Mouse (Mus musculus): ENCODE data around the gene Cd248. TPM values are rescaled to one million over a fixed set of nuclear protein-coding genes. Genes with fewer than 3 reads are reported as not detected.

Cd248 gene
- polyA plus RNA-seq, 1 experiment from 2014 or later, result 24.2 TPM

GRCm38 (mm10) chr19:5069486-5069885, 1.6 kb downstream of the Cd248 start:
- Histone ChIP-seq H3K36me3 (ENCODE audit: control insufficient read depth, insufficient read depth, low read length) (no peaks in the 10 kb centered on the region), H3K4me1 (ENCODE audit: control insufficient read depth, insufficient read depth, low read length) (peaks cover 44% of the 10 kb centered on the region), H3K27ac (ENCODE audit: low read depth, low read length) (no peak overlapping the region), H3K9me3 (replicated peaks; ENCODE audit: control insufficient read depth, low read length) (no peaks in the 10 kb centered on the region), H3K4me3 (ENCODE audit: low read depth, low read length) (no peak overlapping the region), H3K9ac (ENCODE audit: low read depth, low read length) (0 out of 2 replicates have a peak overlapping the region, but pooled peaks have one; percentile 16), H3K27me3 (ENCODE audit: control insufficient read depth, insufficient read depth, low read length) (peaks cover 15% of the 10 kb centered on the region), H3K4me2 (peak overlapping the region; percentile 94)
- WGBS (ENCODE audit: insufficient replicate concordance), result 69% methylated on average over 5 of the region's 5 CpGs
- no peak for ATAC-seq (replicated peaks; ENCODE audit: insufficient number of reproducible peaks, low FRiP score, low TSS enrichment)

GRCm38 (mm10) chr19:5069978-5070377, 2.1 kb downstream of the Cd248 start:
- WGBS (ENCODE audit: insufficient replicate concordance), result 70% methylated on average over 7 of the region's 7 CpGs
- no peaks in the 10 kb centered on the region for H3K9me3 ChIP-seq (replicated peaks; ENCODE audit: control insufficient read depth, low read length)
- no peak for ATAC-seq (replicated peaks; ENCODE audit: insufficient number of reproducible peaks, low FRiP score, low TSS enrichment)
- peak overlapping the region; percentile 94 for H3K4me2 ChIP-seq
- H3K36me3 ChIP-seq (ENCODE audit: control insufficient read depth, insufficient read depth, low read length), result no peaks in the 10 kb centered on the region
- H3K9ac ChIP-seq (ENCODE audit: low read depth, low read length), result no peak overlapping the region
- peaks cover 18% of the 10 kb centered on the region for H3K27me3 ChIP-seq (ENCODE audit: control insufficient read depth, insufficient read depth, low read length)
- 0 out of 2 replicates have a peak overlapping the region, but pooled peaks have one; percentile 0 for H3K4me3 ChIP-seq (ENCODE audit: low read depth, low read length)
- H3K4me1 ChIP-seq (ENCODE audit: control insufficient read depth, insufficient read depth, low read length), result peaks cover 42% of the 10 kb centered on the region
- no peak overlapping the region for H3K27ac ChIP-seq (ENCODE audit: low read depth, low read length)

GRCm38 (mm10) chr19:5071077-5071476, 3.2 kb downstream of the Cd248 start:
- H3K4me3 ChIP-seq (ENCODE audit: low read depth, low read length), result peak overlapping the region; percentile 47
- peak overlapping the region; percentile 63 for H3K9ac ChIP-seq (ENCODE audit: low read depth, low read length)
- H3K9me3 ChIP-seq (replicated peaks; ENCODE audit: control insufficient read depth, low read length), result no peaks in the 10 kb centered on the region
- H3K4me2 ChIP-seq, result peak overlapping the region; percentile 94
- H3K4me1 ChIP-seq (ENCODE audit: control insufficient read depth, insufficient read depth, low read length), result peaks cover 35% of the 10 kb centered on the region
- no peaks in the 10 kb centered on the region for H3K36me3 ChIP-seq (ENCODE audit: control insufficient read depth, insufficient read depth, low read length)
- peak overlapping the region; percentile 48; the same call in 1 of the 2 replicates for H3K27ac ChIP-seq (ENCODE audit: low read depth, low read length)
- H3K27me3 ChIP-seq (ENCODE audit: control insufficient read depth, insufficient read depth, low read length), result peaks cover 18% of the 10 kb centered on the region
- ATAC-seq (replicated peaks; ENCODE audit: insufficient number of reproducible peaks, low FRiP score, low TSS enrichment), result no peak
- WGBS (ENCODE audit: insufficient replicate concordance), result 5% methylated on average over 11 of the region's 11 CpGs

- peak; percentile 75 for ATAC-seq (replicated peaks; ENCODE audit: insufficient number of reproducible peaks, low FRiP score, low TSS enrichment)
- Histone ChIP-seq H3K27me3 (ENCODE audit: control insufficient read depth, insufficient read depth, low read length) (peaks cover 18% of the 10 kb centered on the region), H3K4me2 (peak overlapping the region; percentile 94), H3K9me3 (replicated peaks; ENCODE audit: control insufficient read depth, low read length) (no peaks in the 10 kb centered on the region), H3K36me3 (ENCODE audit: control insufficient read depth, insufficient read depth, low read length) (no peaks in the 10 kb centered on the region), H3K4me3 (ENCODE audit: low read depth, low read length) (peak overlapping the region; percentile 47), H3K4me1 (ENCODE audit: control insufficient read depth, insufficient read depth, low read length) (peaks cover 33% of the 10 kb centered on the region), H3K27ac (ENCODE audit: low read depth, low read length) (peak overlapping the region; percentile 59), H3K9ac (ENCODE audit: low read depth, low read length) (peak overlapping the region; percentile 63)
- under 1% methylated on average over 40 of the region's 40 CpGs for WGBS (ENCODE audit: insufficient replicate concordance)
These were observed 3.9 kb downstream of the Cd248 start for GRCm38 (mm10) chr19:5071545-5072369.

GRCm38 (mm10) chr19:5072389-5073019, 4.6 kb downstream of the Cd248 start:
- Histone ChIP-seq H3K4me1 (ENCODE audit: control insufficient read depth, insufficient read depth, low read length) (peaks cover 26% of the 10 kb centered on the region), H3K27me3 (ENCODE audit: control insufficient read depth, insufficient read depth, low read length) (peaks cover 18% of the 10 kb centered on the region), H3K9me3 (replicated peaks; ENCODE audit: control insufficient read depth, low read length) (no peaks in the 10 kb centered on the region), H3K27ac (ENCODE audit: low read depth, low read length) (peak overlapping the region; percentile 59), H3K4me2 (peak overlapping the region; percentile 94), H3K9ac (ENCODE audit: low read depth, low read length) (peak overlapping the region; percentile 58; the same call in 1 of the 2 replicates), H3K36me3 (ENCODE audit: control insufficient read depth, insufficient read depth, low read length) (no peaks in the 10 kb centered on the region), H3K4me3 (ENCODE audit: low read depth, low read length) (peak overlapping the region; percentile 47)
- 0 out of 2 replicates have a peak, but pooled peaks have one; percentile 3 for ATAC-seq (replicated peaks; ENCODE audit: insufficient number of reproducible peaks, low FRiP score, low TSS enrichment)
- WGBS (ENCODE audit: insufficient replicate concordance), result 3% methylated on average over 20 of the region's 20 CpGs

- Histone ChIP-seq H3K27me3 (ENCODE audit: control insufficient read depth, insufficient read depth, low read length) (peaks cover 17% of the 10 kb centered on the region), H3K9ac (ENCODE audit: low read depth, low read length) (no peak overlapping the region), H3K4me3 (ENCODE audit: low read depth, low read length) (peak overlapping the region; percentile 47), H3K36me3 (ENCODE audit: control insufficient read depth, insufficient read depth, low read length) (no peaks in the 10 kb centered on the region), H3K9me3 (replicated peaks; ENCODE audit: control insufficient read depth, low read length) (no peaks in the 10 kb centered on the region), H3K4me1 (ENCODE audit: control insufficient read depth, insufficient read depth, low read length) (peaks cover 22% of the 10 kb centered on the region), H3K27ac (ENCODE audit: low read depth, low read length) (no peak overlapping the region), H3K4me2 (peak overlapping the region; percentile 94)
- WGBS (ENCODE audit: insufficient replicate concordance), result 2% methylated on average over 15 of the region's 15 CpGs
- no peak for ATAC-seq (replicated peaks; ENCODE audit: insufficient number of reproducible peaks, low FRiP score, low TSS enrichment)
These were observed 5.2 kb downstream of the Cd248 start for GRCm38 (mm10) chr19:5073028-5073427.

- Histone ChIP-seq H3K4me2 (no peak overlapping the region; the same call in 1 of the 2 replicates), H3K27me3 (ENCODE audit: control insufficient read depth, insufficient read depth, low read length) (peaks cover 13% of the 10 kb centered on the region), H3K4me1 (ENCODE audit: control insufficient read depth, insufficient read depth, low read length) (peaks cover 17% of the 10 kb centered on the region), H3K36me3 (ENCODE audit: control insufficient read depth, insufficient read depth, low read length) (no peaks in the 10 kb centered on the region), H3K27ac (ENCODE audit: low read depth, low read length) (no peak overlapping the region), H3K9ac (ENCODE audit: low read depth, low read length) (no peak overlapping the region), H3K4me3 (ENCODE audit: low read depth, low read length) (no peak overlapping the region), H3K9me3 (replicated peaks; ENCODE audit: control insufficient read depth, low read length) (no peaks in the 10 kb centered on the region)
- no peak for ATAC-seq (replicated peaks; ENCODE audit: insufficient number of reproducible peaks, low FRiP score, low TSS enrichment)
- 32% methylated on average over 5 of the region's 5 CpGs for WGBS (ENCODE audit: insufficient replicate concordance)
These were observed 5.6 kb downstream of the Cd248 start for GRCm38 (mm10) chr19:5073518-5073917.

GRCm38 (mm10) chr19:5079279-5079678, 11.4 kb downstream of the Cd248 start:
- ATAC-seq (replicated peaks; ENCODE audit: insufficient number of reproducible peaks, low FRiP score, low TSS enrichment), result no peak
- 78% methylated on average over 1 of the region's 1 CpGs for WGBS (ENCODE audit: insufficient replicate concordance)
- Histone ChIP-seq H3K4me3 (ENCODE audit: low read depth, low read length) (no peak overlapping the region), H3K9me3 (replicated peaks; ENCODE audit: control insufficient read depth, low read length) (no peaks in the 10 kb centered on the region), H3K9ac (ENCODE audit: low read depth, low read length) (no peak overlapping the region), H3K4me1 (ENCODE audit: control insufficient read depth, insufficient read depth, low read length) (no peaks in the 10 kb centered on the region), H3K36me3 (ENCODE audit: control insufficient read depth, insufficient read depth, low read length) (no peaks in the 10 kb centered on the region), H3K27me3 (ENCODE audit: control insufficient read depth, insufficient read depth, low read length) (peaks cover 50% of the 10 kb centered on the region), H3K4me2 (no peak overlapping the region), H3K27ac (ENCODE audit: low read depth, low read length) (no peak overlapping the region)
